Mouse (Mus musculus): ENCODE results near the gene Ube2r2.

The Ube2r2 gene

DNA sequence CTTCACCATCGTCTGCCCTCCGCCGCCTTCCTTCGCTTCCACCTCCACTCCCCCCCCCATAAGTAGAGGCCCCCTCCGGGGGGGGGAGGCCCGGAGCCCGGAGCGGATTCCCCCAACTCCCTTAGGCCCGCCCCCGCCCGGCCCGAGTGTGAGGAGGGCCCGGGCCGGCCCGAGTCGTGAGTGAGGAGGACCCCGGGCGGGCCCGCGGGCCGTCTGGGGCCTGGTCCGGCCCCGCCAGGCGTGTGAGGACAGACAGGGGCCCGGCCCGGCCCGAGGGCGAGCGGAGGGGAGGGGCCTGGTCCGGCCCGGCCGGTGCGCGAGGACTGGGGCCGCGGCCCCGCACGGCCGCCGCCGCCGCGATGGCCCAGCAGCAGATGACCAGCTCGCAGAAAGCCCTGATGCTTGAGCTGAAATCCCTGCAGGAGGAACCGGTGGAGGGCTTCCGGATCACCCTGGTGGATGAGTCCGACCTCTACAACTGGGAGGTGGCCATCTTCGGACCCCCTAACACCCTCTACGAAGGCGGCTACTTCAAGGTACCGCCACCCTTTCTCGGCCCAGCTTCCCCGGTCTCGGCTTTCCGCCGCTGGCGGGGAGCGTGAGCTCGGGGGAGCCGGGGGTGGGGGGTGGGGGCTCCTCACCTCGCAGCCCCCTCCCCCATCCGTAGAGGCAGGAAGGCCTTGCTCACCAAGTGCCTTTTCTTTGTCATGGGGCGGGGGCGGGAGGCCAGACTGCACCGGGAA, at the start of gene Ube2r2:
Ube2r2 (plus strand) TSS at position 33 of the 743 bp plus-strand sequence.
- peak; percentile 59 for DNase-seq (ENCODE audit: low read depth, low spot score)

DNA sequence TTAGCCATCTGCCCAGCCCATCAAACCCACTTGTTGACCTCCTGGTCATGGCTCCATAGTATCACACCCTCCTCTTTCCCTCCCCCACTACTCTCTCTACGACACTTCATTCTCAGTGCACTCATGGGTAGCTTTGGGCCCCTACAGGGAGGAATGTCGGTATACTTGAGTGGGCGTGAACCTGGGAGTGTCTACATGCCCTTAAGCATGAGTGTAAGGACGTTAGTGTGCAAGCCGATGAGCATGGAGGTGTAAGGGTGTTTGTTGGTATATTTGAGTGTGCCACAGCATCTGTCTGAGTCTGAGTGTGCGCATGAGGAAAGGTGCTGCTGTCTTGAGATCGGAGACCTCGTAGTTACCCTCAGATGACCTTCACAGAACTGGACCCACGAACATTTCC, 48.6 kb upstream of the Ube2r2 start:
- peak; percentile 60 for DNase-seq (ENCODE audit: low read depth, low spot score)

DNA sequence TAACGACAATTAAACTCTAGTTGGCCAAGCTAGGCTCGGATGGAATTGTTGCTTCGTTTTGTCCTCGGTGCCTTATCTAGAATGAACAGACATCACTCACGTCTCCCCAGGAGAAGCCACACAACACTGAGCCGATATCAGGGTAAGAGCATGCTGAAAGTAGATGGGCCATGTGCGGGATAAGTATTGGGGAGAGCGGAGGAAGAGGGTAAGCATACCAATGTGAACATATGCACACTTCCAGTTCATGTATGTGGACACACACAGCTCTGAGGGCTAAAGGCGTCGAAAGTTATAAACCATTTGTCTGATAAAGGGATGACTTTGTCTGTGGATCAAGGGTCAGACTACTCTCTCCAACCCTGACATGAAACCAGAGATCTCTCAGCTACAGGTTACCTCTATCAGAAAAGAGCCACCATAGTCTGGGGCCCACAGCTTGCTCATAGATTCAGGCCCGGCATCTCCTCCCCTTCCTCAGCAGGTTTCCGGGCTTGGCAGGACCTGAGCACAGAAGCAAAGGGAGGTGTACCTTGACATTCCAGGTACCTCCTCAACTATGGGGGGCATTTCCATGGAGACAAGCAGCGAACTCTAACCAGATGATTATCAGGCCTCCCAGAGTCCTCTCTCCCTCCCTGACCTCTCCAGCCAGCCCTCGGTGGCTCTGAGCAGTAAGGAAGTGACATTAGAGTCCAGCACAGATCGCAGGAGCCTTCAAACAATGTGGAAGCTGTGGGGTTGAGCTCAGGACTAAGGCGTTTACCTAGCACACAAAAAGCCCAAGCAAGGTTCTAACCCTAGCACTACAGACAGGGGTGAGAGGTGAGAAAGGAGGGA, 47.9 kb upstream of the Ube2r2 start:
- DNase-seq (ENCODE audit: low read depth, low spot score): no peak

DNA sequence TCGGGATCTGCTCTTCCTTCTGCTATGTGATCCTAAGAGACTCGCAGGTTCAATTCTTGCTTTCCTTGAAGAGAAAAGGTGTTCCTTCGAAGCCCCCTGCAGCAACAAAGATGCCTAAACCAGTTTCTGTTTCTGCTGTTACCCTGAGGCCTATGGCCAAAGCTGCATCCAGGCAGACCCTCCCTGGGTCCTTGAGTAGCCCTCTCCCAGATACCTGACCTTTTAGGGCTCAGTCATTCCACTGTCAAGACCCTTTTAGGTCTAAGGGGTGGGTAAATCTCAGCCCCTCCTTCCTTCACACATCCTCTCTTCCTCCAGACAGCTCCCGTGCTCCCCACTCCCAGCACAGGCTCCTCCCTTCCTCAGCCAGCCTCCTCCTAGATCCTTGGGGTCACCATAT, 46.4 kb upstream of the Ube2r2 start:
- peak; percentile 27 for DNase-seq (ENCODE audit: low read depth, low spot score)

DNA sequence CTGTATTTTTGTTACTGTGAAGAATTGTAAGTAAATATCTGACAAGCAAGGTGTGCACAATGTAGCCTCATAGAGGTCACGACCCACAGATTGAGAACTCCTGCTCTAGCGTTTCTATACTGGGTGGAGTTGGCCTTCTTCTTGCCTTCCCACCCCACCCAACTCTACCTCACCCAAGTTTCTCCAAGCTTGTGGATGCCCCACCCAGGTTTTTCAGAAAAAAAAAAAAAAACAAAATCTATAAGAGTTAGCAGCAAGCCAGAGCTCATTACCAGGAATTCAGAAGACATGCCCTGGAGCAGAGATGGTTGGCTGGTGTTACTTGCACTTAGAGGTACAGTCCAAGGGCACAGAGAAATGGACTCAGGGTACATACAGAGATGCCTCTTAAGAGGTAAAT, 45.8 kb upstream of the Ube2r2 start:
- DNase-seq (ENCODE audit: low read depth, low spot score): peak; percentile 40

DNA sequence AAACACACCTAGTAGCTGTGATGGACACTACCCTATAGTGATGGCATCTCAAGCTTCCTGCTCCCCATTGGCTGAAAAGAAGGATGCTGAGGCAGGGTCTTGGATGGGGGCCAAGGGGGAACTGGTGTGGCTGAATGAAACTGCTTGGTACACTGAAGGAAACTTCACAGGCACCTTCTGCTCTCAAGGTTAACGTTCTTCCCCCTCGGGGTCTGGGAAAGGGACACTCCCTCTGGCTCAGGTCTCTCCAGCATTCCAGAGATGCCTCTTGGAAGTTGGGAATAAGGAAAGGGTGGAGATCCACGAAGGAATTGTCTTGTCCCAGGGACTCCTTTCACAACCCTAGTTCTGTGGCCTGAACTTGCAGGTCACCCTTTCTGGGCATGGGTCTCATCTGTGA, 44.2 kb upstream of the Ube2r2 start:
- DNase-seq (ENCODE audit: low read depth, low spot score): peak; percentile 90

DNA sequence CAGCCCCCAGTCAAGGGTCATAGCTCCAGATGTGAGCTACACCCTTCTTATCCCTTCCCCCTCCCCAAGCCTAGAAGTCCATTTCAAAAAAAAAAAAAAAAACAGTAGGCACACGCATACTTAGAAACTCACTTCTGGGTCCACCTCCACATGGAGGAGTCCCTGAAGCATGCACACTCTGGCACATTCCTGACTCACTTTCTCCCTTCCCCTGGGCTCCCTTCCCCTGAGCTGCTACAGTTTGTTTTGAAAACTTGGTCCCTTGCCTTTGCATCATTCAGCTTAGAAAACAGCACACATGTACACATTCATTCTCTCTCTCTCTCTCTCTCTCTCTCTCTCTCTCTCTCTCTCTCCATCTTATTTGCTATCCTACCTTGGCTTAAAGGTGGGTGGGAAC, 42.6 kb upstream of the Ube2r2 start:
- no peak for DNase-seq (ENCODE audit: low read depth, low spot score)

DNA sequence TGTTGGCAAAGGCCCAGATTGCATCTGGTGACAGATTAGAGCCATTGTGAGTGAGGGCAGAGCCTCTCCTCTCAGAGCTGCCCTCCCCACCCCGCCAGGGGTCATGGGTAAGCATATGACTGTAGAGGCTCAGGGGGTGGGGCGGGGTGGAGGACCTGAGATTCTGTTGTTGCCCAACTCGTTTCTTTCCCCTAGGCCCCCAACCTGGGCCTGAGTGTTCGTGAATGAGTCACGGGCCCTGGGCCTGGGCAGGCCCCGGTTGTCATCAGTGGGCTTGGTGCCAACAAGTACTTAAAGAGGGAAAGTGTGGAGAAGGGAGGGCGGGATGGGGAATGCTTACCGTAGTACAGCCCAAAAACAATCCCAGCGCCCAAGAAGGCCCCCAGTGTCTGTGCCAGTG, 41.2 kb upstream of the Ube2r2 start:
- no peak for DNase-seq (ENCODE audit: low read depth, low spot score)

DNA sequence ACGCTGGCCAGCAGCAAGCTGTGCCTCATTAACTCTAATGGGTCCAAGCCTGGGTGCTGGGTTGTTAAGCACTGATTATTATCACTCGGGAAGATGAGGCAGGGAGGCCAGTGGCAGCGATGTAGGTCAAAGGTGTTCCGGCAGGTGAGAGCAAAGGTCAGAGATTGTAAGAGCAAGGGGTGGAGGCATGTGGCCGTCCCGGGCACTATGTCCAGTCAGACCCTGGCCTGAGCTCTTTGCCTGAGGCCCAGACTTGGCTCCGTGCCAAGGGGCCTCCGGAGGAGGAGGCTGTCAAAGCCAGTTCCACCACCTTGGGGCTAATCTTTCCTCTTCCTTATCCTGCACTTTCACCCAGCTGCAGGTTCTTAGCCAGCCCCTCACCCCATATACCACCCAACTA, 39.4 kb upstream of the Ube2r2 start:
- no peak for DNase-seq (ENCODE audit: low read depth, low spot score)

DNA sequence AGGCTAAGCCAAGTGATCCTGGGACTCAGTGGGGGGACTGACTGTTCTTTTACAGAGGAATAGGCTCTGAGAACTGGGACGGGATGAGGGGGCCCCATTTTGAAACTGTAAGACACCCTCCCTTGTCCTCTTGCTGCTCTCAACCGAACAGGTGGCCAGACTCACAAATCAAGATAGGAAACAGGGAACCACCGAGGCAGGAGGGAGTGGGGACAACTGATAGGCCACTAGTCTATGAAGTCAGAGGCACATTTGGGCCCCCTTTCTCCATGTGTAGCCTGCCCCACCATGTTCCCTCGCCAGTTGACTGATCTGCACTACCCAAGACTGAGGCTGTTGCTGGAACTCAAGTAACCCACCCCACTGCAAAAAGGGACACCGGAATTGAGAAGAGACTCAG, 38.7 kb upstream of the Ube2r2 start:
- no peak for DNase-seq (ENCODE audit: low read depth, low spot score)

DNA sequence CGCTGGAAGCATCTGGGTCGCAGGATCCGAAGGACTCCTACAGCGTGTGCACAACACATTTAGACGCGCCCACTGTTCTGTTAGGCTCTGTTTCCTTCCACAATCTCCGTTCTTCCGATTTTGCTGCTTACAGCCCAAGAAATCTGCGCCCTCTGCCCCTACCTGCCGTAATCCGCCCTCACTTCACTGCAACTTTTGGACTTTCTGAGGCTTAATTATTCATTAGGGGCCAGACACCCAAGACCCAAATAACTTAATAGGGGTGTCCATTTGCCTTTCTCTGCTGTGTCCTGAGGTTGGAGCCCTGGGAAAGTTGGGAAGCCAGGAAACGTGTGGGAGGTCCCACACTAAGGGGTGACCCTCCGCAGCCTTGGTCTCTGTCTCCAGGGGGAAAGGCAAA, 38.2 kb upstream of the Ube2r2 start:
- DNase-seq (ENCODE audit: low read depth, low spot score): no peak

DNA sequence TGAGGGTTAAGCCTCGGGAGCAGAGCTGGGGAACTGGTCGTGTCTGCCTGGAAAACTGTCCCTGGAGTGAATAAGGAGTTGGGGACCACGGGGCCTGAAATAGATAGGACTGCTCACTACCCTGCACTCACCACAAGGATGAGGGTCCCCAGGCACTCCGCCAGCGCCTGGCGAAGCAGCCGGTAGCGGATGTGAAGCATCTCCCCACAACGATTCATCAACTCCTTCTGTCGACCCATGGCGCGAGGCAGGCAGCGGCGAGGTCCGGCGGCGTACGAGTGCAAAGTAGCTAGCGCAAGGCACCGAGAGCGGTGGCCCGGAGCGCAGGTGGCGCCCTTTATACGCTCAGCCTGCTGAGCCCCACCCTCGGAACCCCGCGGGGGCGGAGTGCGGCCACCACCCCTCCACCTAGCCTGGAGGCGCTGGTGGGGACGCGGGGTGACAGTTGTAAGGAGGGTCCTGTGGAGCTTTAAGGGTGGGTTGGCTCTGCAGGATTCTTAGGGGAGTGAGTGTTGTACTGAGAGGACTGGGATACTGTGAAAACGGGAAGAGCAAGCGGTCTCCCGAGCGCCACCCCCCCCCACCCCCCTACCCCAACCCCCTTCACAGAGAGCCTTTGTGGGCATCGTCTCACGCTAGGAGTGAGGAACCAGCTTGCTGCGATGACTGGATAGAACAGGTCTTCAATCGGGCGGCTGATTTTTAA, 37.5 kb upstream of the Ube2r2 start, which contains the start of gene Aqp3:
Aqp3 (minus strand) TSS at position 313 of the 706 bp plus-strand sequence.
- peak; percentile 70 for DNase-seq (ENCODE audit: low read depth, low spot score)

DNA sequence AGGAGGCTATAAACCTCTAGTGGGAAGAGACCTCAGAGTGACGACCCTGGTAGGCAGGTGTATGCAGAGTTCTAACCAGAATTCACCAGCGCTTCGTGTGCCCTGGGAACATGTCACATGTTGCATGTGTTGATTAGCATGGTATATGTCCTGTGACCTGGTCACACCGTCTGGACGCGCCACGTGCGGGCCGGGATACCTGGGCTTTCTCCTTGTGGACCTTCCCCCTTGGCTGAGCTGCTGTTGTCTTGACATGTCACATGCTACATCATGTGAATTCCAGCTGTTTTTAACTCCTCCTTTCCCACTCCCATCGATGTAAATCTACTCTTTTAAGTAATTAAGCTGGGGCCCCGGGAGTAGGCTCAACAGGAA, 37.0 kb upstream of the Ube2r2 start:
- DNase-seq (ENCODE audit: low read depth, low spot score): peak; percentile 50

DNA sequence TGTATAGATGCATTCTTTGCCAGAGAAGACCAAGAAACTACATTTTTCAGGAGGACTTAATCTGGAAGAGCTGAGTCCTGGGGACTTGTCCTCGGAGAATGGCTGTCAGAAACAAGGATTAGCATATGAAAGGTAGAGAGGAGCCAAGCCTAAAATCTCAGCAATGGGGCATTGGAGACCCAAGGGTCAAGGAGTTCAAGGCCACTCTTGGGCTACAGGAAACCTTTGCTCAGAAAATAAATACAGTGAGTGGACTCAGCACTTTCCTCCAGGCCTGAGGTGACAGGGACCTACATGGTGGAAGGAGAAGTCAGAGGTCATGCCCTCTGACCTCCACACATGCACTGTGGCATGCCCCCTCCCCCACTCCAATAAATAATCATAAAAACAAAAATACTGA, 34.6 kb upstream of the Ube2r2 start:
- peak; percentile 93 for DNase-seq (ENCODE audit: low read depth, low spot score)

DNA sequence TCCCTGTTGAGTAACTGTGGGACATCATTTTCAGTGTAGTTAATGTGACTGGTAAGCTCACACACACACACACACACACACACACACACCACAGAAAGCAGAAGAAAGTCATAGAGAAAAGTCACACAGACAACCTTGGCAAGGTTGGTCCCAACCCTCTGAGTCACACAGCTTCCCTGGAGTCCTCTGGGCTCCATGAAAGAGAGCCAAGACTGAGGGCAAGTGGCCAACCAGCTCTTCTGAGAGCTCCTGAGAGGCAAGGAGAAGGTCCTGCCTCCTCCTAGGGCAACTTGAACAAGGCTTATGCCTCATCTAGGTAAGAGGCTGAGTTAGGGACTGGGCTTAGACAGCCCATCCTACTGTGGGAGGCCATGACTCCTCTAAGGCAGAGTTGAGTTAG, 32.6 kb upstream of the Ube2r2 start:
- no peak for DNase-seq (ENCODE audit: low read depth, low spot score)

DNA sequence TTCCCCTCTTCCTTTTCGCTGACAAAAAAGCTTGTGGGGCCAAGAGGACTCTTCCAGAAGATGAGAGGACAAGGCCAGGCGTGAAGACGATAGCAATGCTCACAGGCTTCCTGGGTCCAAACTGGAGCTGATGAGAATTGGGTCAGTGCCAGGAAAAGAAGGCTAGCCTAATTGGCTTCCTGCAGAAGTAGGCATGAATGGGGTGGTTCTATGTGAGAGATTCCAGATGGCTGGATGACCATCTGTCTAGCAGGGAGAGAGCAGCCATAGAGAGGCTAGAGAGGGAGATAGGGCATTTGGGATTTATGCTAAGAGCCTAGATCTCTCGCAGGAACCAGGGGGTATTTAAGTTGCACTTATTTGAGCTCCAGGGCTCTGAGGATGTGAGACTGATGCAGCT, 28.1 kb upstream of the Ube2r2 start:
- no peak for DNase-seq (ENCODE audit: low read depth, low spot score)

DNA sequence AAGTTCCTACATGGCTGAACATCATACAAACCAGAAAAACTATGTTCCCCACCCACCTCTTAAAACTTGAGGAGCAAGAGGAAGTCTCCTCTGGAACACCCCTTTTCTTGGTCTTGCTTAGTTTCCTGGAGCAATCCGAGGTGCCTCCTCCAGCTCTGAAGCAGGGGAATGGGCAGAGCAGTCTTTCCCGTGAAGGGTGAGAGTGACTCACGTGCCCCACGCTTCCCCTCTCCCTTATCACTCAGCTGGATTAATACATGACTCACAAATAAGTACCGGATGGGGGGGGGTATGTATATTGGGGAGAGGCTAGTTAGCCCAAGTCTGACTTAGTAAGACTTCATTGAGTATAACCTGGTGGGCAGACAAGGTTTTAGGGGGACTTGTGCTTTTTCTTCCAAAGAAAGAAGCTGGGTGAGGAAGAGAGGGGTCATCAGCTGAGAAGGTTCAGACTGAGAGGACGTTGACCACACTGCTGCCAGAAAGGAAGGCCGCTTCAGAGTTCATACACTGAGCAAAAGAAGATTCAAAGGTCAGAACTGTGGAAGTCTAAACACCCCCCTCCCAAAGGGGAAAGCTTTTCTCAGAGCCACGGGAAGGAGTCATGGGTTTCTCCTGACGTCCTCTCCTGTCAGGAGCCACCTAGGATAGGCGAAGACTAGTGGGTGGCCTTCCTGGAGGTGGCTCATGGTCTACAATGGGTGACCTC, 26.7 kb upstream of the Ube2r2 start:
- DNase-seq (ENCODE audit: low read depth, low spot score): no peak

DNA sequence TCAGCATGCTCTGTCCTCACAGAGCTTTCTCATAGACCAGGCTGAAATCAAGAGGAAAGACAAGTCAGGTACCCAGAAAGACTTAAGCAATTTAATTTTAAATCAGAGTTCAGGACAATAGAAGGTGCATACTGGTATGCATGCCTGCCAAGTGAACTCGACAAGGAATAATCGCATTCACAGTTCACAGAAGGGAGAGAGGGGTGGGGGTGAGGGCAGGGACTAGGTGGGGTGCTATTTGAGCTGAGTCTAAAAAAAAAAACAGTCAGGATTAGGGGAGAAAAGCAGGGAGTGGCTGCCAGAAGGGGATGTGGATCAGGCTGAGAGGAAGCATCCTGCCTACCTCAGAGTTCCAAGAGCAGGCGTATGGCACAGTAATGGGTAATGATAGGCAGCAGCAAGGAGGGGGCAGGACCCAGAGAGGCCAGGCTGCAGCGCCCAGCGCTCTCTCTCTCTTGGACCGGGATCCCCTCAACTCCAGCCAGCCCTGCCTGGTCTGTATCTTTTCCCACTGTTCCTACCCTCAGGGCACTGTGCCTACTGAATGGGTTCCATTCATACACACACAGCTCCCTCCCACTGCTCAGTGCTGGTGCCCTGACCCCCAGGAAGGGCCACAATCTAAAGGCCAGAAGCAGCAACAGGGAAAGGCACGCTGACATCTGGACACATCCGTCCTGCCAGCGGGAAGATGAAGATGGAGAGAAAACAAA, 21.0 kb upstream of the Ube2r2 start:
- no peak for DNase-seq (ENCODE audit: low read depth, low spot score)

DNA sequence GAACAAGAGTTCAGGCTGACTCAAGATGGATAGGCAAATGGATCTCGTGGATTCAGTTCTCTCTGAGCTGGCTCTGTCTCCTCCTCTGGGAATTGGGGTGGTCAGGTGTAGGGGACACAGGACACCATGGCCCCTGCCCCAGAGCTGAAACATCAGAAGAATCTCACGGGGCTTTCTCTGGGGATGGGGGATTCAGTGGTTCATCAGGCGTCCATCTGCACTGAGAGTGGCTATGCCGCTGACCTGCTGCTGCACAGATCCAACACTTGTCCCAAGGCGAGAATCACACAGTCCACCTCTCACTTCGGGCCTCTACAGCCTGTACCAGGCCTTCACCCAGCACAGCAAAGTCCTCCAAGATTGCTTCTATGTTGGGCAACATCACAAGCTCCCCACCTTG, 20.5 kb upstream of the Ube2r2 start:
- no peak for DNase-seq (ENCODE audit: low read depth, low spot score)

DNA sequence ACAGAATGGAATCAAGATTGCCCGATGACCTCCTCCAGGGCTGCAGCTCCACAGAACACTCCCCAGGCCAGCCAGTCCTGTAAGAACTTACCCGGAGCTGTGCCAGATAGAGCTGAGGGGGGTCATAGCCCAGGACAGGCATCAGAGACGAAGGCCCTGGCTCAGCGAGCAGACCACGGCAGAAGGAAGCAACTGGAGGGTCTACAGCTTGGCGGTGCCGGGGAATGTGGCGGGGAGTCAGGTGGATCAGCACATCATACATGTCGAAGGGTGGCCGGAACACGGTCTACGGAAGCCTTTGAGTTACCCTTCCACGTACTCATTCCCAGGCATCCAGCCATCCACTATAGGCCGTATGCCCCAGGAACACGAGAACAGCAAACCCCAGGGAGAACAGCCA, 19.8 kb upstream of the Ube2r2 start:
- DNase-seq (ENCODE audit: low read depth, low spot score): no peak

DNA sequence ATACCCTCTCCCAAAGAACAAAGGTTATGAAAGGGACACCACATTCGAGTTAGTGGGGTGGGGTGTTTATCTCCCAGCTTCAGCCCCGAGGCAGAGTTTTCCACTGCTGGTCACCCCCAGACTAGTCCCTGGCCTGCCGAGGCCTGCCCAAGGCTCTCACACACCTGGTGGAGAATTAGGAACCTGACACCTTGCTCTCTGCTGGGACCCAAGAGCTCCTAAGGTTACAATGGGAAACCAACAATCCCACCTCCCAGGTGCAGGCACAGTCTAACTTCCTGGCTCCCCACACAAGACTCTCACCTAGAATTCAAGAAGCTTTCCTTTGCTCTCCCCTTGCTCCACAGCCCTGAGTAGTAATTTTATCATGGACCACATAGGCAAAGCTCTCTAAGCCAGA, 18.7 kb upstream of the Ube2r2 start:
- DNase-seq (ENCODE audit: low read depth, low spot score): no peak
